9 mouse cellular contexts compared by ENCODE assay signal in the genomic region with DNA sequence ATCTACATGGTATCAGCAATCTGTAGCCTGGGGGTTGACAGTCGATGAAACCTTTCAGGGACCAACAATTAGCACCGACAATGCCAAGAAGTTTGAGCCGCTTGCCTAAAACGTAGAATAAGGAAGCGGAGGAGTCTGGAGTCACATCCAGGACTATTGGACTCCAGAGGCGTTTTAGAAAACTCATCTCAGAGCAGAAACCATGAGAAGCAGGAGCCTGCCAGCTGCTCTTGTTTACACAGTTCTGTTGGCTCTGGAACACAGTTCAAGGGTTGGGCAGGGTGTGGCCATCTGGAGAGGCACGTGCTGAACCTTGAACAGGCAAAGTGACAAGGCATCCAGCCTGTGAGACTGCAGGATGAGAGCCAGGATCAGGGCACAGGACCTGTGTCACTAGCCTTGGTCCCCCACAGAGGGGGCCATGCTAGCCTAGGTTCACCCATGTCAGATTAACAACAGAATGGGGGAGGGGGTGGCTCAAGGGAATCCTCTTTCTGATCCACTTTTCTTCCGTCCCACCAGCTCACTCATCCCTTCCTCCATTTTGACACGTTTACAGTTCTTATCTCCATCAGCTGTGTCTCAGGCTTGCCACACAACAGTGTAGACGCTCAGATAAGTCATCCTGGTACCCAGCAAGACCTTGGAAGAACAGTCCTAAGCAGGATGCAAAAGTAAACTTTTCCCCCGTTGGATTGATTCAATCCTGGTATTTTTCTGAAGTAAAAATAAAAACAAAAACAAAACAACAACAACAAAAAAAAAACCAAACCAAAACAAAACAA. TPM values are rescaled to one million over a fixed set of nuclear protein-coding genes. Genes with fewer than 3 reads are reported as not detected.
DNase-seq lines count a peak whose midpoint lies in the region; ATAC-seq and TF ChIP-seq lines count a peak whose summit lies in the region.
"Had no signal": no experiment of that assay in that cellular context is flagged by ENCODE, and none has a peak within 500 bp of the region (broad histone marks: within the 10 kb centered on the region; RNA-seq: fewer than 3 reads in every experiment).

No protein-coding gene starts in this region.

- no peak overlapping the region for H3K4me3 ChIP-seq in heart, embryonic 14.5 days (ENCODE audit: control insufficient read depth in 1 of 2, insufficient read depth in 1 of 2, low read depth in 1 of 2, low read length in 2 of 2)
- no peak overlapping the region for H3K4me3 ChIP-seq in myocyte
- no peak overlapping the region for H3K4me3 ChIP-seq in midbrain, embryonic 10.5 days
- H3K4me3 ChIP-seq: megakaryocyte, embryonic 14.5 days had no signal

- H3ac ChIP-seq in myocyte (ENCODE audit: control insufficient read depth, insufficient read length), result no peak overlapping the region

- peak overlapping the region; percentile 87 to 98 for H3K27ac ChIP-seq in heart, embryonic 14.5 days (replicated peaks in 1 of 2; ENCODE audit: control insufficient read depth in 1 of 2, insufficient read depth in 1 of 2, low read depth in 2 of 2, low read length in 2 of 2)
- no peak overlapping the region for H3K27ac ChIP-seq in midbrain, embryonic 10.5 days (replicated peaks)

- DNase-seq in 3134 (ENCODE audit: extremely low read depth, insufficient read length, low spot score), result peak; percentile 35
- peak; percentile 31 for DNase-seq in adrenal gland, postnatal 25 days
- peak; percentile 97 for DNase-seq in large intestine, adult 2 months (ENCODE audit: low read depth, low spot score)
- DNase-seq in right cerebral cortex, postnatal 10 days (ENCODE audit: low spot score in 2 of 2), result no peak
- DNase-seq in left cerebral cortex, adult 11 months (ENCODE audit: low spot score), result no peak
- no peak for DNase-seq in midbrain, embryonic 10.5 days (ENCODE audit: low spot score)

- no peak for TF ChIP-seq POLR2A in myocyte (IDR thresholded peaks at IDR 0.05; ENCODE audit: insufficient read length, low read depth)

- peaks cover 40 to 74% of the 10 kb centered on the region in 2 experiments for H3K4me1 ChIP-seq in heart, embryonic 14.5 days (ENCODE audit: control insufficient read depth in 2 of 2, insufficient read depth in 2 of 2, low read length in 2 of 2)
- H3K4me1 ChIP-seq in midbrain, embryonic 10.5 days, result peaks cover 26% of the 10 kb centered on the region

- peaks cover 25% of the 10 kb centered on the region for H3K36me3 ChIP-seq in heart, embryonic 14.5 days (ENCODE audit: control insufficient read depth, insufficient read depth, low read length)
- H3K36me3 ChIP-seq in myocyte (ENCODE audit: control insufficient read depth, insufficient read depth), result no peaks in the 10 kb centered on the region
- H3K36me3 ChIP-seq in midbrain, embryonic 10.5 days, result no peaks in the 10 kb centered on the region

- ATAC-seq in heart, embryonic 14.5 days (ENCODE audit: insufficient number of reproducible peaks, insufficient read depth, low FRiP score, low read depth), result no peak

- H3K79me2 ChIP-seq in myocyte (ENCODE audit: control insufficient read depth, insufficient read depth), result no peaks in the 10 kb centered on the region

- H3K9ac ChIP-seq in heart, embryonic 14.5 days (ENCODE audit: low read length), result peak overlapping the region; percentile 27; the same call in 1 of the 2 replicates

- peaks cover 5% of the 10 kb centered on the region; the same call in 1 of the 2 replicates for H3K9me3 ChIP-seq in heart, embryonic 14.5 days (ENCODE audit: control insufficient read depth, low read length)
- H3K9me3 ChIP-seq in midbrain, embryonic 10.5 days (replicated peaks), result peaks cover 13% of the 10 kb centered on the region

- no peaks in the 10 kb centered on the region for H3K27me3 ChIP-seq in heart, embryonic 14.5 days (ENCODE audit: control insufficient read depth, insufficient read depth, low read length)
- no peaks in the 10 kb centered on the region for H3K27me3 ChIP-seq in myocyte (ENCODE audit: control insufficient read depth, insufficient read depth, insufficient read length)
- H3K27me3 ChIP-seq in midbrain, embryonic 10.5 days (ENCODE audit: low read depth, poor library complexity, severe bottlenecking), result peaks cover 53% of the 10 kb centered on the region

- H3K4me2 ChIP-seq in heart, embryonic 14.5 days (ENCODE audit: low read length), result no peak overlapping the region
- no peak overlapping the region for H3K4me2 ChIP-seq in myocyte (ENCODE audit: low read depth)

- 43% methylated on average over 11 of the region's 11 CpGs for WGBS in heart, embryonic 14.5 days
- 16% methylated on average over 11 of the region's 11 CpGs for WGBS in large intestine, adult 2 months
- WGBS in midbrain, embryonic 10.5 days, result 79% methylated on average over 11 of the region's 11 CpGs

TF ChIP-seq in myocyte, 11 proteins besides CTCF, POLR2A, EP300 and RAD21:
- TF ChIP-seq MAX (IDR thresholded peaks at IDR 0.05; ENCODE audit: low read depth) (no peak), CEBPB (IDR thresholded peaks at IDR 0.05; ENCODE audit: insufficient read depth, poor library complexity, severe bottlenecking) (no peak), TCF12 (IDR thresholded peaks at IDR 0.05; ENCODE audit: insufficient read depth, poor library complexity, severe bottlenecking) (peak; percentile 5), USF1 (IDR thresholded peaks at IDR 0.05; ENCODE audit: low read depth) (no peak), MYOD1 (IDR thresholded peaks at IDR 0.05; ENCODE audit: control insufficient read depth in 1 of 3, insufficient read length in 2 of 3, low read depth in 2 of 3) (peak in 1 of 3 experiments; percentile 37), TCF3 (IDR thresholded peaks at IDR 0.05; ENCODE audit: insufficient read length, low read depth) (no peak), MYOG (IDR thresholded peaks at IDR 0.05; ENCODE audit: control insufficient read depth in 1 of 3, insufficient read depth in 1 of 3, insufficient read length in 2 of 3, low read depth in 2 of 3) (peak in 1 of 3 experiments; percentile 77), E2F4 (IDR thresholded peaks at IDR 0.05; ENCODE audit: insufficient read depth) (no peak), REST (IDR thresholded peaks at IDR 0.05; ENCODE audit: insufficient read depth, insufficient read length) (no peak), POLR2AphosphoS2 (IDR thresholded peaks at IDR 0.05; ENCODE audit: insufficient read length, low read depth) (no peak)

RNA-seq across cellular contexts. Expression of a gene that starts 23.1 kb away (rescaled TPM):
- 84.5 and 84.9 TPM in 2 replicates for total RNA-seq in adrenal gland, postnatal 25 days (2021)
- polyA plus RNA-seq in heart, embryonic 14.5 days (2014; fragmentation: Nextera tagmentation; extraction: Ambion mirVana), result 196 and 201 TPM in 2 replicates
- 10.3 and 17.9 TPM in 2 replicates for polyA plus RNA-seq in large intestine, adult 2 months (2012; rRNA removed)
- polyA plus RNA-seq in myocyte (2012; fragmentation: generic; extraction: Trizol), result 21.6 TPM
- 16.3 and 18.0 TPM in 2 replicates for polyA plus RNA-seq in midbrain, embryonic 10.5 days (2016; fragmentation: Nextera tagmentation; extraction: Ambion mirVana)

Comparison
In these comparisons a context has a peak if more than half of its experiments do, and no peak if none do; other contexts are left out.
1. DNase-seq: peak in 3134 (single experiment), adrenal gland, postnatal 25 days (single experiment) and large intestine, adult 2 months (single experiment); none in right cerebral cortex, postnatal 10 days (0 of 2), left cerebral cortex, adult 11 months (single experiment) and midbrain, embryonic 10.5 days (single experiment).